Mouse (Mus musculus): ENCODE results near the gene Metap1. TPM values are rescaled to one million over a fixed set of nuclear protein-coding genes. Genes with fewer than 3 reads are reported as not detected.
A peak's percentile ranks its signal among the peaks of the same experiment; 100 is the strongest.
"Not testable (repeated sequence)": the region's sequence is repeated elsewhere in the genome, so short reads cannot be mapped to it uniquely, and the experiment has no call there.

Gene Metap1
- polyA plus RNA-seq, 2 experiments = 21.9 to 22.2 TPM

DNA sequence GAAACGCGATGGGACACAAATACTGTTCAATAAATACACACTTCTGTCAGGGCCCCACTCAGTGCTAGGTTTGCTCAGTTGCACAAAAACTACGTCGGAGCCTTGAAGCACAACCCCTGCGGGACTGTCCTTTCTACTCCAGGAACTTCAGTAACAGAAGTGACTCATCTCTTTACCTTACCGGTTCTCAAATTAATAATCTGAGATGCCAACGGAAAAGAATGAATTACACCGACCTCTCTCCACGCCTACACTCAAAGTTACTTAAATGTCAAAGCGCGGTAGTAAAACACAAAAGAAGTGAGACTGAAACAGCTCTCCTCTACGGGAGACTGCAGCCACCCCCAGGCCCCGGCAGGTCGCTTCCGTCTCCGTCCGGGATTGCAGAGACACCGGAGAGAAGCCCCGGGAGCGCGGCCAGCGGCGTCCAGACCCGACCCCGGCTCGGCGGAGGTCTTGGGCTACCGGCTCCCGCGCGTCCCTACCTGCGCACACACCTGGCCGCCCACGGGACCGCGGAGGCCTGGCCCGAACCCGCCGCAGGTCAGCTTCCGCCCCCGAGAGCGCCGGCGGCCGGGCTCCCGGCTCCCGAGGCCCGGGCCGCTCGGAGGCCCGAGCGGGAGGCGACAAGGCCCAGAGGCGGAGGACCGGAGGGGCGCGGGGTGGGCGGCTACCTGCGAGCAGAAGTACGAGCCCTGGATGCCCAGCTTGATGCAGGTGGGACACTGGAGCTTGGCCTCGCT is 560 bp downstream of the Metap1 start:
- Histone ChIP-seq H3K4me1 (replicated peaks; ENCODE audit: control insufficient read depth in 2 of 2, insufficient read depth in 2 of 2, low read length in 1 of 2) (peaks cover 6 to 9% of the 10 kb centered on the region in 2 experiments; a peak in 3 of 4 replicates), H3K9ac (replicated peaks) (peak overlapping the region; percentile 94), H3K4me3 (ENCODE audit: insufficient read depth in 1 of 2, low read depth in 2 of 2, low read length in 2 of 2) (peak overlapping the region; percentile 68 to 96), H3K27me3 (ENCODE audit: control insufficient read depth, insufficient read depth, low read length) (no peaks in the 10 kb centered on the region), H3K4me2 (ENCODE audit: low read depth) (peak overlapping the region; percentile 68), H3K27ac (peak overlapping the region; percentile 41), H3K36me3 (replicated peaks; ENCODE audit: control insufficient read depth, insufficient read depth, low read depth) (peaks cover 8% of the 10 kb centered on the region), H3K9me3 (ENCODE audit: control insufficient read depth, low read length) (no peaks in the 10 kb centered on the region)
- ATAC-seq (ENCODE audit: insufficient read depth) (peak; percentile 72), DNase-seq (ENCODE audit: low read depth in 3 of 3, low spot score in 3 of 3) (no peak)
- no peak for TF ChIP-seq EP300 (IDR thresholded peaks at IDR 0.05; ENCODE audit: low read depth)
- no peak for TF ChIP-seq CTCF (IDR thresholded peaks at IDR 0.05; ENCODE audit: low read depth)
- WGBS (ENCODE audit: insufficient replicate concordance) = under 1% methylated on average over 60 of the region's 61 CpGs

DNA sequence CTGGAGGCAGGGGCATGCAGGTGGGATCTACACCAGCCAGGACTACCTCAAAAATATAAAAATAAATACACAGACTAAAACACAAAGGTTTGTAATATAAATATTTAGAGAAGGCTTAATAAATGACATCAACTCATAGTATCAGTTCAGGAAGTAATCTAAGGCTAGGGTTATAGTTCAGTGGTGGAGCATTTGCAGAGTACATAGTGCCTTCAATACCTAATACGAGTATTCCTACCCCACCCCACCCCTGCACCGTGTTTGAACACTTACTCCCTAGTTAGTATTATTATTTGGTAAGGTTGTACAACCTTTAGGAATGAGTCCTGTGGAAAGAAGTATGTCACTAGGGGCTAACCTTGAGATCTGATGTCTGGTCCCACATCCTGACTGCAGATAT is 6.1 kb downstream of the Metap1 start:
- 74% methylated on average over 2 of the region's 2 CpGs for WGBS (ENCODE audit: insufficient replicate concordance)
- peaks cover 6 to 18% of the 10 kb centered on the region in 2 experiments; a peak in 3 of 4 replicates for H3K4me1 ChIP-seq (replicated peaks; ENCODE audit: control insufficient read depth in 2 of 2, insufficient read depth in 2 of 2, low read length in 1 of 2)
- ATAC-seq (ENCODE audit: insufficient read depth) (no peak), DNase-seq (ENCODE audit: low read depth in 3 of 3, low spot score in 3 of 3) (no peak)
- H3K9me3 ChIP-seq (ENCODE audit: control insufficient read depth, low read length) = no peaks in the 10 kb centered on the region
- TF ChIP-seq CTCF (IDR thresholded peaks at IDR 0.05; ENCODE audit: low read depth) = no peak
- TF ChIP-seq EP300 (IDR thresholded peaks at IDR 0.05; ENCODE audit: low read depth) = no peak
- H3K27me3 ChIP-seq (ENCODE audit: control insufficient read depth, insufficient read depth, low read length) = no peaks in the 10 kb centered on the region
- no peak overlapping the region for H3K4me3 ChIP-seq (ENCODE audit: insufficient read depth in 1 of 2, low read depth in 2 of 2, low read length in 2 of 2)
- peaks cover 37% of the 10 kb centered on the region for H3K36me3 ChIP-seq (replicated peaks; ENCODE audit: control insufficient read depth, insufficient read depth, low read depth)
- no peak overlapping the region for H3K4me2 ChIP-seq (ENCODE audit: low read depth)
- H3K27ac ChIP-seq = no peak overlapping the region
- no peak overlapping the region for H3K9ac ChIP-seq (replicated peaks)

DNA sequence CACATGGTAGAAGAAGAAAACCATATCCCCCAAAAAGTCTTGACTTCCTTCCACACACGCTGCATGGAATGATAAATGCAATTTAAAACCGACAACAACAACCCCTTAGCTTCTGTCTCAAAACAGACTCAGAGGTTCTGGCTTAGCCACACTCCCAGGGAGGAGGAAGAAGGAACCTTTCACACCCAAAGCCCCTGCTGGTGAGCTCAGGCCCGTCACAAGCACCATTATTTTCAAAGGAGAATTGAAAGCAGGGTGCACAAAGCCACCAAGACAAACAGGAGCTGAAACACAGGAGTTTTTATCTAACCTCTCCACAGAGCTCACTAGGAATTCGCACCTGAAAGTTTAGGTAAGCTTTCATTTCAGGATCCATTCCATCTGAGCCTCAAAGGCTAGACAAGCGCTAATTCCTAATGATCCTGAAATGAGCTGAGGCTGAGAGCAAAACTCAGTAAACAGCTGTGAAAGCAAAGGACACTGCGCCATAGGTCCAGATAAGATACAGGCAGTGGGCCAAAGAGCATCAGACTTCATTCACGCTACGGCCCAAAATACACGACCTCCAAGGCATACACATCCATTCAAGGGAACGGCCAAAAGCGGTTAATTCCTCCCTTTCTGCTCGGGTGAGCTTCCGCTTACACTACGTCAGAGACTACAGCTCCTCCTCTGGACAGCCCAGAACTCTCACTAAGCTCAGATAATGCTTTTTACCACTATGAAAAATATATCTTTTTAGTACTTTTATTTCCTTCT is 7.6 kb downstream of the Metap1 start:
- Histone ChIP-seq H3K4me1 (replicated peaks; ENCODE audit: control insufficient read depth in 2 of 2, insufficient read depth in 2 of 2, low read length in 1 of 2) (peaks cover 0 to 11% of the 10 kb centered on the region in 2 experiments; a peak in 2 of 4 replicates), H3K27ac (no peak overlapping the region), H3K4me2 (ENCODE audit: low read depth) (no peak overlapping the region), H3K27me3 (ENCODE audit: control insufficient read depth, insufficient read depth, low read length) (no peaks in the 10 kb centered on the region), H3K9ac (replicated peaks) (no peak overlapping the region), H3K9me3 (ENCODE audit: control insufficient read depth, low read length) (no peaks in the 10 kb centered on the region), H3K36me3 (replicated peaks; ENCODE audit: control insufficient read depth, insufficient read depth, low read depth) (peaks cover 34% of the 10 kb centered on the region), H3K4me3 (ENCODE audit: insufficient read depth in 1 of 2, low read depth in 2 of 2, low read length in 2 of 2) (no peak overlapping the region)
- ATAC-seq (ENCODE audit: insufficient read depth) = no peak
- DNase-seq (ENCODE audit: low read depth in 3 of 3, low spot score in 3 of 3) = no peak
- WGBS (ENCODE audit: insufficient replicate concordance) = 72% methylated on average over 14 of the region's 14 CpGs
- no peak for TF ChIP-seq EP300 (IDR thresholded peaks at IDR 0.05; ENCODE audit: low read depth)
- TF ChIP-seq CTCF (IDR thresholded peaks at IDR 0.05; ENCODE audit: low read depth) = no peak

DNA sequence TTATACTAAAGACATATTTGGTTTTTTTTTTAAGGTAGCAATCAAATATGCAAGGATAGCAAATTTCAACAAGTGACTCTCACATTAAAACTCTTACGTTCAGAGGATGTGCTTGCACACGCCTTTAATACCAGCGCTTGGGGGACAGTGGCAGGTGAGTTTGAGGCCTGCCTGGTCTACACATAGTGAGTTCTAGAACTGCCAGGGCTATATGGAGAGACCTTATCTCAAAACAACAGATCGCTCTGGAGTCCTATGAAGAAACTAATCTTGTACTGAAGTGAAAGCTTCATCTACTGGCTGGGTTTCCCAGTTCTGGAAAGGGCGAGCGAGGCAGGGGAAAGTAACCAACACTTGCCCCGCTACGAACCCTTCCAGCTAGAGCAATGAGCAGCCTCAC is 9.8 kb downstream of the Metap1 start:
- Histone ChIP-seq H3K27me3 (ENCODE audit: control insufficient read depth, insufficient read depth, low read length) (no peaks in the 10 kb centered on the region), H3K36me3 (replicated peaks; ENCODE audit: control insufficient read depth, insufficient read depth, low read depth) (peaks cover 29% of the 10 kb centered on the region), H3K4me2 (ENCODE audit: low read depth) (no peak overlapping the region), H3K4me1 (replicated peaks; ENCODE audit: control insufficient read depth in 2 of 2, insufficient read depth in 2 of 2, low read length in 1 of 2) (peaks cover 0 to 11% of the 10 kb centered on the region in 2 experiments; a peak in 2 of 4 replicates), H3K9me3 (ENCODE audit: control insufficient read depth, low read length) (no peaks in the 10 kb centered on the region), H3K9ac (replicated peaks) (no peak overlapping the region), H3K27ac (no peak overlapping the region), H3K4me3 (ENCODE audit: insufficient read depth in 1 of 2, low read depth in 2 of 2, low read length in 2 of 2) (no peak overlapping the region)
- WGBS (ENCODE audit: insufficient replicate concordance) = 55% methylated on average over 8 of the region's 8 CpGs
- TF ChIP-seq CTCF (IDR thresholded peaks at IDR 0.05; ENCODE audit: low read depth) = no peak
- 0 out of 2 replicates have a peak, but pooled peaks have one; percentile 18 for TF ChIP-seq EP300 (IDR thresholded peaks at IDR 0.05; ENCODE audit: low read depth)
- DNase-seq (ENCODE audit: low read depth in 3 of 3, low spot score in 3 of 3) = no peak
- ATAC-seq (ENCODE audit: insufficient read depth) = peak; percentile 70

DNA sequence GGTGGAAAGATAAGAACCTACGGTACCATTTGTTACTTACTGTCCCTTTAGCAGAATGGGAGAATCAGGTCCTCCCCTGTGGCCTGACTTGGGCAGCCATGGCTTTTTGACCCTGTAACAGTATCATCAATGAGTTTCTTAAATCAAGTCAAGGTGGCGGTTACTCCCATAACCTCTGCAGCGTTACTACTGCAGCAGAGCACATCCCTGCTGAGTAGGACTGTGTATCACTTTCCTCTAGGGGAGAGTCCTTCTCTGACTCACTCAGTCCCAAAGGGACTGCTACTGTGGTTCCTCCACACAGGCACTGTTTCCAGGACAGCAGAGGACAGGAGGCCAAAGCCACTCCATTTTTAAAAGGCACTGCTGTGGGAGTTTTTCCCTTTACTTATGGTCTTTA is 18.2 kb downstream of the Metap1 start:
- WGBS (ENCODE audit: insufficient replicate concordance) = 63% methylated on average over 3 of the region's 3 CpGs
- TF ChIP-seq CTCF (IDR thresholded peaks at IDR 0.05; ENCODE audit: low read depth) = no peak
- no peak for TF ChIP-seq EP300 (IDR thresholded peaks at IDR 0.05; ENCODE audit: low read depth)

DNA sequence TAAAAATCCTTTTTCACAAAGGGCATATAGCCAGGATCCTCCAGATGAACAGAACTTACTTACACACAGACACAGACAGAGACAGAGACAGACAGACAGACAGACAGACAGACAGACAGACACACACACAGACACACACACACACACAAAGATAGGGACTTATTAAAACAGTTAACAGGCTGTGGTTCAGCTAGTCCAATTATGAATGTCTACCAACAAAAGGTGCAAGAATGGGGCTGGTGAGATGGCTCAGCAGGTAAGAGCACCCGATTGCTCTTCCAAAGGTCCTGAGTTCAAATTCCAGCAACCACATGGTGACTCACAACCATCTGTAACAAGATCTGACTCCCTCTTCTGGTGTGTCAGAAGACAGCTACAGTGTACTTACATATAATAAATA is 22.7 kb downstream of the Metap1 start:
- not testable (repeated sequence) for H3K4me2 ChIP-seq (ENCODE audit: low read depth); H3K9me3 ChIP-seq (ENCODE audit: control insufficient read depth, low read length); H3K9ac ChIP-seq (replicated peaks); H3K4me1 ChIP-seq (replicated peaks; ENCODE audit: control insufficient read depth in 2 of 2, insufficient read depth in 2 of 2, low read length in 1 of 2); DNase-seq (ENCODE audit: low read depth in 3 of 3, low spot score in 3 of 3); ATAC-seq (ENCODE audit: insufficient read depth); H3K27me3 ChIP-seq (ENCODE audit: control insufficient read depth, insufficient read depth, low read length); H3K4me3 ChIP-seq (ENCODE audit: insufficient read depth in 1 of 2, low read depth in 2 of 2, low read length in 2 of 2); H3K27ac ChIP-seq
- peaks cover 57% of the 10 kb centered on the region for H3K36me3 ChIP-seq (replicated peaks; ENCODE audit: control insufficient read depth, insufficient read depth, low read depth)
- 89% methylated on average over 1 of the region's 1 CpGs for WGBS (ENCODE audit: insufficient replicate concordance)

More for the DNA sequence above, 18.2 kb downstream of the Metap1 start:
- no peaks in the 10 kb centered on the region for H3K9me3 ChIP-seq (ENCODE audit: control insufficient read depth, low read length)
- DNase-seq (ENCODE audit: low read depth in 3 of 3, low spot score in 3 of 3) = no peak
- peaks cover 36% of the 10 kb centered on the region for H3K36me3 ChIP-seq (replicated peaks; ENCODE audit: control insufficient read depth, insufficient read depth, low read depth)
- H3K27ac ChIP-seq = no peak overlapping the region
- no peak for ATAC-seq (ENCODE audit: insufficient read depth)
- H3K9ac ChIP-seq (replicated peaks) = no peak overlapping the region
- H3K4me2 ChIP-seq (ENCODE audit: low read depth) = no peak overlapping the region
- no peaks in the 10 kb centered on the region for H3K4me1 ChIP-seq (replicated peaks; ENCODE audit: control insufficient read depth in 2 of 2, insufficient read depth in 2 of 2, low read length in 1 of 2)
- H3K27me3 ChIP-seq (ENCODE audit: control insufficient read depth, insufficient read depth, low read length) = no peaks in the 10 kb centered on the region
- no peak overlapping the region for H3K4me3 ChIP-seq (ENCODE audit: insufficient read depth in 1 of 2, low read depth in 2 of 2, low read length in 2 of 2)

All from liver, embryonic 14.5 days (tissue).